Mouse (Mus musculus) testis, postnatal 10 days (tissue): ENCODE measurements around the gene Tmem214.

ENCODE experiments used
- DNase-seq: peaks from one replicate; pipeline ENCODE4 v3.0.0; 2021; ENCODE audit warnings: low spot score

The Tmem214 gene

GRCm38 (mm10) chr5:30915456-30915855 is 47.6 kb downstream of the Tmem214 start:
- DNase-seq = no peak

GRCm38 (mm10) chr5:30915974-30916433 is 48.2 kb downstream of the Tmem214 start:
- DNase-seq = peak; percentile 84

GRCm38 (mm10) chr5:30916841-30917240 is 49.0 kb downstream of the Tmem214 start:
- no peak for DNase-seq

GRCm38 (mm10) chr5:30917348-30917747 is 49.5 kb downstream of the Tmem214 start:
- no peak for DNase-seq

GRCm38 (mm10) chr5:30917891-30918670 is 50.3 kb downstream of the Tmem214 start:
- no peak for DNase-seq

- no peak for DNase-seq
These were observed 50.9 kb downstream of the Tmem214 start for GRCm38 (mm10) chr5:30918691-30919090.

GRCm38 (mm10) chr5:30919831-30920614 is 52.2 kb downstream of the Tmem214 start:
- DNase-seq = no peak

GRCm38 (mm10) chr5:30920621-30921020 is 52.8 kb downstream of the Tmem214 start:
- DNase-seq = no peak

GRCm38 (mm10) chr5:30921256-30922033 is 53.6 kb downstream of the Tmem214 start, which contains the start of gene Khk:
TSS of gene Khk (plus strand) at chr5:30921431.
- DNase-seq = peak; percentile 98

- DNase-seq = no peak
These were observed 54.8 kb downstream of the Tmem214 start for GRCm38 (mm10) chr5:30922581-30923041.

GRCm38 (mm10) chr5:30923119-30923518 is 55.3 kb downstream of the Tmem214 start:
- DNase-seq = no peak

- no peak for DNase-seq
These were observed 56.8 kb downstream of the Tmem214 start for GRCm38 (mm10) chr5:30924614-30925013.

GRCm38 (mm10) chr5:30925217-30925616 is 57.4 kb downstream of the Tmem214 start:
- DNase-seq = no peak

GRCm38 (mm10) chr5:30926073-30926472 is 58.3 kb downstream of the Tmem214 start:
- no peak for DNase-seq

- DNase-seq = no peak
These were observed 60.2 kb downstream of the Tmem214 start for GRCm38 (mm10) chr5:30927945-30928529.
